Mouse (Mus musculus) hindbrain, embryonic 11.5 days (tissue): ENCODE results near the gene Zg16. TPM values are rescaled to one million over a fixed set of nuclear protein-coding genes. Genes with fewer than 3 reads are reported as not detected.

ENCODE experiments used
- ATAC-seq: fragments of 200-750 bp; cut with Nextera tagmentation; 2 replicates; pipeline ENCODE4 v1.8.0; 2017; ENCODE audit warnings: mild to moderate bottlenecking, moderate TSS enrichment, moderate library complexity; ENCODE audit not compliant: low FRiP score
- DNase-seq: peaks from one replicate; pipeline ENCODE4 v3.0.0-alpha.2; 2015; ENCODE audit warnings: low spot score
- H3K27ac ChIP-seq: fragments of 300-500 bp; sonication (generic); 2 replicates; pipeline ENCODE4 v1.5.1; 2014; ENCODE audit warnings: mild to moderate bottlenecking, low read depth, low read length
- H3K27me3 ChIP-seq: fragments of 300-500 bp; sonication (generic); 2 replicates; pipeline ENCODE4 v1.6.1; 2014; ENCODE audit warnings: mild to moderate bottlenecking, low read length, moderate library complexity, mixed read lengths; ENCODE audit not compliant: control insufficient read depth, insufficient read depth
- H3K36me3 ChIP-seq: fragments of 300-500 bp; sonication (generic); 2 replicates; pipeline ENCODE4 v1.6.1; 2014; ENCODE audit warnings: mild to moderate bottlenecking, low read length, moderate library complexity, mixed read lengths; ENCODE audit not compliant: control insufficient read depth, insufficient read depth
- H3K4me1 ChIP-seq: fragments of 300-500 bp; sonication (generic); replicated peaks from 2 replicates; pipeline ENCODE4 v1.6.1; 2014; ENCODE audit warnings: low read length, mixed read lengths; ENCODE audit not compliant: control insufficient read depth, insufficient read depth
- H3K4me2 ChIP-seq: fragments of 300-500 bp; sonication (generic); replicated peaks from 2 replicates; pipeline ENCODE4 v1.6.1; 2014; ENCODE audit warnings: mild to moderate bottlenecking, low read depth, low read length
- H3K4me3 ChIP-seq: fragments of 300-500 bp; sonication (generic); 2 replicates; pipeline ENCODE4 v1.5.1; 2014; ENCODE audit warnings: low read depth, low read length
- H3K9ac ChIP-seq: fragments of 300-500 bp; sonication (generic); 2 replicates; pipeline ENCODE4 v1.6.1; 2014; ENCODE audit warnings: low read depth, low read length
- H3K9me3 ChIP-seq: fragments of 300-500 bp; sonication (generic); 2 replicates; pipeline ENCODE4 v1.6.1; 2016; ENCODE audit warnings: low read length; ENCODE audit not compliant: control insufficient read depth
- WGBS: fragments of 180-500 bp; shearing (Covaris S2); extraction: QIAGEN DNeasy Blood & Tissue Kit; methylation state at CpG from one replicate; pipeline ENCODE4 v1.1.7; 2014; 5-methylcytosine and 5-hydroxymethylcytosine counted together
- polyA plus RNA-seq: library from polyadenylated mRNA; unstranded; fragments of >200 nt; fragmentation: Nextera tagmentation; extraction: Ambion mirVana; gene quantifications from 2 replicates; pipeline ENCODE4 v1.2.1, GENCODE M21; 2014

Gene Zg16
- polyA plus RNA-seq, 1 experiment from 2014 or later: not detected

DNA sequence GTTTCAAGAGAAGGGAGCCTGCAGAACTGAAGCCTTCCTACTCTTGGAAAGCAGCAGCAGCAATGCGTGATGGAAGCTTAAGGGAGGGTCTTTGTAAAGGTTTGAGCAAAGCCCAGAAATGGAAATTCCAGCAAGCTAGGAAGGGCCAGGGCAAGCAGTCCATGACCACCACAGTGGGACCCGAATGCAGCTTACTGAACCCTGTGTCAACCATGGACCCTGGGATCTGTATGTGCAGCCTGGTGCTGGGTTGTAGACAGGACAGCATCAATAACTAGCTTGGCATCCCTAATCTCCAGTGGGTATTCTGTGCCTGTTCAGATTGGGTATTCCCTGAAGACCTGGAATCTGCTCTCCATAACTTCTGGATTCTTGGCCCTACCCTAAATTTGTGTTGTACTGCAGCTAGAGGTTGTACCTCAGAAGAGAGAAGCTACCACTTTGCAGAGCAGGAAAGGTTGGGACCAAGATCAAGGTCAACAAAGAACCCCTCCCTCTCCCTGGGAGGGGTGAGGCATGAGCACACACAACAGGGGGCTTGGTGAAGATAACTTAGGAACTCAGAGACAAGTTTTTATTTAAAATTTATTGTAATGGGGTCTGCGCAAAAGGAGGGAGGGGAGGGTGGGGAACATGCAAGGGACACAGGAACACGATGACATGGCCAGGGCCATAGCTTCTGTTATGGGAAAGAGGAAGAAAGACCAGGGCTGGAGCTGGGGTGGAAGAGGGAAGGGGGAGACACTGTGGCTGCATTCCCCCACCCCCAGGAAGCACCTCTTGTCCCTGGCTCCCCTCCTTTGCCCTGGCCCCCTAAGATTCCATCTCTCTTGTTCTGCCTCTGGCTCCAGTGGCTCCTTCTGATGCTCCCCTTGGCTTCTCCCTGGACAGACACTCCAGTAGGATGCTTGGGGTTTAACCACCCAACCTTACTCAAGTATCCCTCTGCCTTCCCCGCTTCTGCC lies 65.3 kb downstream of the Zg16 start:
- H3K4me3 ChIP-seq: peak overlapping the region; percentile 38
- no peak for ATAC-seq
- WGBS: 47% methylated on average over 5 of the region's 5 CpGs
- peak; percentile 59 for DNase-seq
- H3K9me3 ChIP-seq: no peaks in the 10 kb centered on the region
- H3K27me3 ChIP-seq: no peaks in the 10 kb centered on the region
- H3K36me3 ChIP-seq: peaks cover 4% of the 10 kb centered on the region; the same call in 1 of the 2 replicates
- peak overlapping the region; percentile 74 for H3K9ac ChIP-seq
- peak overlapping the region; percentile 84 for H3K4me2 ChIP-seq
- peak overlapping the region; percentile 75 for H3K27ac ChIP-seq
- peaks cover 24% of the 10 kb centered on the region for H3K4me1 ChIP-seq

DNA sequence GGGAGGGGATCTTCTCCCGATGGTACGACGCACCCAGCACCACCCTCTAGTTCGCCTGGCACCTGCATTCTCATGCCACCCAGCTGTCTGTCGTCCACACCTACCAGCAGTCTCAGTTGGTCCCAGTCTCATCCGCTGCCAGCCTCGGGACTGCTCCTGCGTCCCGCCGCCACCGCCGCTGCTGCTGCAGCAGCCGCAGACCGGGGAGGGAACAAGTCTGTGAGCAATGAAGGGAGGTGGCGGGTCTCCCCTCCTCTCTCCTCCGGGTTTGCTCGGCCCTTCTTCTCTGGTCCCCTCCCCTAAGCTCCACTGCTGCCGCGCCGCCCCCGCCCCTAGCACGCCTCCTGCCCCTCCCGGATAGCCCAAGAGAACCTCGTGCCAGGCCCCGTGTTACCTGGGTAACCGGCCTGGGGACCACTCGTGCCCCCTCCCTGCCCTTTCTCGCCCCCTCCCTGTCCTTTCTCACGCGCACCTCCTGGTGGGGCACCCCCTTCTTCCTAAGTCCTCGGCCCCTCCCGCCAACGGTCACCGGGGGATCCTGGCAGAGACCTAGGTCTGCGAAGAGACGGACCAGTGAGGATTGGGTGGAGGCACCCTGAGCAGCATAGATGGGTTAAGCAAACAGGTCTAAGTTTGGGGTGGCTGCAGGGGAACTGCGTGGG lies 66.1 kb downstream of the Zg16 start, which contains the start of the genes Gm42742 and Prrt2:
Gene Gm42742, minus strand, starts transcription at position 197 of the 662 bp plus-strand sequence.
Gene Prrt2, minus strand, starts transcription at position 311 of the 662 bp plus-strand sequence.
- peak; percentile 61 for DNase-seq
- H3K4me2 ChIP-seq: peak within 1 kb of the TSS; percentile 84
- no peaks in the 10 kb centered on the region for H3K9me3 ChIP-seq
- 2% methylated on average over 31 of the region's 37 CpGs for WGBS
- peak within 1 kb of the TSS; percentile 75 for H3K27ac ChIP-seq
- H3K27me3 ChIP-seq: no peaks in the 10 kb centered on the region
- H3K4me1 ChIP-seq: peaks cover 25% of the 10 kb centered on the region
- H3K9ac ChIP-seq: peak within 1 kb of the TSS; percentile 74
- ATAC-seq: no peak
- peak within 1 kb of the TSS; percentile 38 for H3K4me3 ChIP-seq
- H3K36me3 ChIP-seq: peaks cover 4% of the 10 kb centered on the region; the same call in 1 of the 2 replicates

DNA sequence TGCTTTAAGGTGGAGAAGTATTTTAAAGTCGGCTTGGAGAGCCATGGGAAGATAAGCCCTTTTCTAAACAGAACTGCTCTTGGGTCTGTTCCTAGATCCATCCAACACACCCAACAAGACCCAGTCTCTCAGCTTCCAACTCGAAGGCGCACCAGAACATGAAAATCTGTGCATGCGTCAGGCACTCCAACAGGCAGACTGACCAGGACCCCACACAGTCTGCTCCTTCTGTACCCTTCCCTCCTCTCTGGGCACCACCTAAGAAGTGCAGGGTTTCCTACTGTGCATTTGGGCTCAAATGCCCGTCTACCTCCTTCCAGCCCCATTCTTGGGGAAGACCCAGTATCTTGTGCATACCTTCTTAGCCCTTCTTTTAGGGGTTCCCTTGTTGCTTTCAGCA lies 66.6 kb downstream of the Zg16 start:
- H3K27ac ChIP-seq: peak overlapping the region; percentile 75
- ATAC-seq (no peak), DNase-seq (no peak)
- 46% methylated on average over 5 of the region's 5 CpGs for WGBS
- no peaks in the 10 kb centered on the region for H3K9me3 ChIP-seq
- H3K4me1 ChIP-seq: peaks cover 29% of the 10 kb centered on the region
- peak overlapping the region; percentile 74 for H3K9ac ChIP-seq
- H3K27me3 ChIP-seq: no peaks in the 10 kb centered on the region
- H3K36me3 ChIP-seq: peaks cover 4% of the 10 kb centered on the region; the same call in 1 of the 2 replicates
- peak overlapping the region; percentile 84 for H3K4me2 ChIP-seq
- H3K4me3 ChIP-seq: peak overlapping the region; percentile 38

DNA sequence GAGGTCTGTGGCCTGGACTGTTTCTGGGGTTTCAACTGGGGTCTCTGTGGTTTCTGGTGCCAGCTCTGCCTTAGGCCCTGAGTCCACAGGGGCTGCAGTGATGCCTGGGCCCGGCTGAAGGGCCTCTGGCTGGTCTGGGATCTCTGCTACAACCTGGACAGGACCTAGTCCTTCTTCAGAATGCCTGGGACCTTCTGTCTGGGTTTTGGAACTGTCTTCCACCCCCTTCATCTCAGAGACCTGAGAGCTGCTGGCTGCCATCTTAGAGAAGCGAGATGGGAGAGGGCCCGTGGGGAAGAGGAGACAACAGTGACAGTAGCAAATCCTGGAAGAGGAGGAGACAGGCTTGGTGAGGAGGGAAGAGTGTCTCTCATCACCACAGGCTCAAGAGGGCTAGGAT lies 67.1 kb downstream of the Zg16 start:
- H3K27ac ChIP-seq: no peak overlapping the region
- peak overlapping the region; percentile 38; the same call in 1 of the 2 replicates for H3K4me3 ChIP-seq
- H3K27me3 ChIP-seq: no peaks in the 10 kb centered on the region
- no peak for DNase-seq
- no peaks in the 10 kb centered on the region for H3K9me3 ChIP-seq
- peak overlapping the region; percentile 84 for H3K4me2 ChIP-seq
- WGBS: 55% methylated on average over 3 of the region's 3 CpGs
- peak overlapping the region; percentile 74; the same call in 1 of the 2 replicates for H3K9ac ChIP-seq
- peaks cover 4% of the 10 kb centered on the region; the same call in 1 of the 2 replicates for H3K36me3 ChIP-seq
- no peak for ATAC-seq
- peaks cover 31% of the 10 kb centered on the region for H3K4me1 ChIP-seq

DNA sequence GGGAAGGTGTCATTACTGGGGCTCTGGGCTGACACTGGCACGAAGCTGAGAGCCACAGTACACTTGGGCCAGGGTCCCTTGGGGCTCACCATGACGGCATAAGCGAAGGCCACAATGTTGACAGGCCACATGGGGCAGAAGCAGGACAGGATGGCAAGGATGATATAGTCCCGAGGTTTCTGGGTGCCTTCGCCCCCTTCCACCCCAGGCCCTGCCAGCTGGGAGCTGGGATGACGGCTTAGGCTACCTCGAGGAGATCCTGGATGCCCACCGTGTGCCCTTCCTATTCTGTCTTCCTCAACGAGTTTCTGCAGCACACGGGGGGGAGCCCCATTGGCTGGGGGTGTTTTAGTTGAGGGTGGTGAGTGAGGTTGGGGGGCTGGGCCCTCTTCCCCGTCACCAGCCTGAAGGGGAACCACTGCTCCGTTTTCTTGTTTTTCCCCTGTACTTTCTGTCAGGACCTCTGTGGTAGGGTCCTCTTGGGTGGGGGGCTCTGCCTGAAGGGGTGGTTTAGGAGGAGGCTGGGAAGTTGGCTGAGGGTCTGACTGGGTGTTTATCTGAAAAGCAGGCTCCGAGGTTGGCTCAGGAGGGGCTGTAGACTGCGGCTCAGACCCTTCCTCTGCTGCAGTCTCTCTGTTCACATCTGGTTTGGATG lies 67.7 kb downstream of the Zg16 start:
- Histone ChIP-seq H3K4me3 (0 out of 2 replicates have a peak overlapping the region, but pooled peaks have one; percentile 2), H3K9ac (peak overlapping the region; percentile 74; the same call in 1 of the 2 replicates), H3K4me2 (peak overlapping the region; percentile 17), H3K36me3 (peaks cover 4% of the 10 kb centered on the region; the same call in 1 of the 2 replicates), H3K27me3 (no peaks in the 10 kb centered on the region), H3K27ac (no peak overlapping the region), H3K9me3 (no peaks in the 10 kb centered on the region), H3K4me1 (peaks cover 31% of the 10 kb centered on the region)
- 80% methylated on average over 13 of the region's 14 CpGs for WGBS
- DNase-seq (no peak), ATAC-seq (no peak)

DNA sequence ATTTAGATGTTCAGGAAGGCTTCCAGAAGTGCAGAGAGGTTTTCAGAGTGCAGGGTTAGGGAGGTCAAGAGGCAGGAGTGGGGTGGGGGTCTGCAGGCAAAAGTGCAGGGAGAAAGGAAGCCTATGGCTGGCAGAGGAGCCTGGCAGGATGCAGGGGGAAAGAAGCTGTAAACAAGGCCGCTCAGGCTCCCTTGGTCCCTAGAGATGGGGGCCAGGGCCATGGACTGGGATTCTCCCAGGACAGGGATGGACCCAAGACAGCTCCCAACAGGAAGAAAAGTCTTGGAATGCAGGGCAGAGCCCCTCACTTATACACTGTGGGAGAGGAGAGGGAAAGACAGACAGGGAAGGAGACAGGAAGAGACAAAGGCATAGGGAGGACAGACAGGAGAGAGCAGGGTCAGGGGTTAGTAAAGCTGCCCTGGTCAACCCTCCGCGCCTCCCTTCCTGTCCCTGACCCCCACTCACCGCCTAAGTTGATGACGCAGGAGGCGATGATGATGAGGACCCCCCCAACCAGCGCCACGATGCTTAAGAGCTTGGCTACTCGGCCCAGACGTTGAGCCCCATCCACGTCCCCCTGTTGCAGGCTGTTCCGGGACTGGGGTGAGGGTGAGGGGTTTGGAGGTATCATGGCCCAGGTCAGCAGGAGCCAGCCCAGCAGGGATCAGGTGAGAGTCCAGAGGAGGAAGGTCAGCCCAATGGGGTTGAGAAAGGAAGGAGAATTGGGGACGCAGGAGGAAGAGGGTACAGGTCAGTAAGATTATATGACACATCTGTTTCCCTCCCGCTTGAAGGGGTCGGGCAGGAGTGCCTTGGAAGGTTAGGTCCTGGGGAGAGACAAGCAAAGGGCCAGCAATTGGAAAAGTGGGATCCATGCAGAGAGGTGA lies 68.5 kb downstream of the Zg16 start:
- ATAC-seq (no peak), DNase-seq (no peak)
- Histone ChIP-seq H3K4me1 (peaks cover 25% of the 10 kb centered on the region), H3K9ac (peak overlapping the region; percentile 38), H3K27ac (no peak overlapping the region), H3K27me3 (no peaks in the 10 kb centered on the region), H3K4me3 (no peak overlapping the region), H3K4me2 (no peak overlapping the region), H3K36me3 (peaks cover 2% of the 10 kb centered on the region; the same call in 1 of the 2 replicates), H3K9me3 (no peaks in the 10 kb centered on the region)
- 79% methylated on average over 15 of the region's 15 CpGs for WGBS

DNA sequence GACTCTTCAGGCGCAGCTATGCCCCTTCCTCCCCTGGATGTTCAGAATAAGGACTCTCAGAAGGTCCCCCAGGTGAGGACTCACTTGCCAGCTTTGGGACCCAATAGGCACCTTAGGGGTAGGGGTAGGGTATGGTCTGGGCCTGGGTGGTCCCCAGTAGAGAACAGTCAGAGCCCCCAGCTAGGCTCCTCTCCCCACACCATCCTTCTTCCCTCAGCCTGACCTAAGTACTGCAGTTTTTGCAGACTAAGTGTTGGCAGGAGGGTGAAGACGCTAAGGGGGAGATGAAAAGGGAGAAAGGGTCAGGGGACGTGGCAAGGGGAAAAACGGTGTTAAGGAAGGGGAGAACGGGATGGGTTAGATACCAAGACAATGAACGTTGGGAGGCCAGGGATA lies 69.2 kb downstream of the Zg16 start:
- DNase-seq (no peak), ATAC-seq (no peak)
- Histone ChIP-seq H3K27ac (0 out of 2 replicates have a peak overlapping the region, but pooled peaks have one; percentile 24), H3K4me2 (no peak overlapping the region), H3K9ac (peak overlapping the region; percentile 36; the same call in 1 of the 2 replicates), H3K9me3 (no peaks in the 10 kb centered on the region), H3K36me3 (peaks cover 6% of the 10 kb centered on the region; the same call in 1 of the 2 replicates), H3K4me3 (no peak overlapping the region), H3K27me3 (no peaks in the 10 kb centered on the region), H3K4me1 (peaks cover 19% of the 10 kb centered on the region)
- 65% methylated on average over 6 of the region's 6 CpGs for WGBS
